Mouse (Mus musculus): ENCODE results near the gene Sdk2. TPM values are rescaled to one million over a fixed set of nuclear protein-coding genes. Genes with fewer than 3 reads are reported as not detected.

Gene Sdk2
- total and polyA plus RNA-seq, 3 experiments: 0.13 TPM; not detected in 2

- no peak for TF ChIP-seq USF2 (IDR thresholded peaks at IDR 0.05; ENCODE audit: borderline replicate concordance in 1 of 2, insufficient read depth in 1 of 2, low read depth in 1 of 2, low read length in 2 of 2)
- TF ChIP-seq MYC (IDR thresholded peaks at IDR 0.05; ENCODE audit: low read depth, low read length): no peak
- no peak for TF ChIP-seq MEF2A (IDR thresholded peaks at IDR 0.05; ENCODE audit: extremely low read depth, insufficient replicate concordance, low read depth, low read length, poor library complexity, severe bottlenecking)
- no peak for TF ChIP-seq NELFE (IDR thresholded peaks at IDR 0.05; ENCODE audit: low read depth, low read length)
- TF ChIP-seq USF1 (IDR thresholded peaks at IDR 0.05; ENCODE audit: low read depth, low read length): no peak
- no peak for TF ChIP-seq MAX (IDR thresholded peaks at IDR 0.05; ENCODE audit: low read length)
- TF ChIP-seq MXI1 (IDR thresholded peaks at IDR 0.05; ENCODE audit: low read depth, low read length): no peak
- TF ChIP-seq CHD2 (IDR thresholded peaks at IDR 0.05; ENCODE audit: low read length): no peak
- TF ChIP-seq POLR2AphosphoS5 (IDR thresholded peaks at IDR 0.05; ENCODE audit: borderline replicate concordance, low read depth, low read length): no peak
- TF ChIP-seq RAD21 (IDR thresholded peaks at IDR 0.05; ENCODE audit: low read depth, low read length): no peak; the same call in none of the 2 replicates
- TF ChIP-seq TAL1 (IDR thresholded peaks at IDR 0.05; ENCODE audit: low read length): no peak
- no peak for TF ChIP-seq ZKSCAN1 (IDR thresholded peaks at IDR 0.05; ENCODE audit: low read depth, low read length)
- TF ChIP-seq CTCF (IDR thresholded peaks at IDR 0.05 in 2 of 3, conservative IDR thresholded peaks at IDR 0.05 in 1 of 3; ENCODE audit: control insufficient read depth in 1 of 3, insufficient read depth in 1 of 3, low read depth in 2 of 3, low read length in 3 of 3, poor library complexity in 1 of 3, severe bottlenecking in 1 of 3): peak; percentile 87 to 100 (median 93)
These were observed 256.0 kb downstream of the Sdk2 start (continued) for GRCm38 (mm10) chr11:113810638-113811545.

DNA sequence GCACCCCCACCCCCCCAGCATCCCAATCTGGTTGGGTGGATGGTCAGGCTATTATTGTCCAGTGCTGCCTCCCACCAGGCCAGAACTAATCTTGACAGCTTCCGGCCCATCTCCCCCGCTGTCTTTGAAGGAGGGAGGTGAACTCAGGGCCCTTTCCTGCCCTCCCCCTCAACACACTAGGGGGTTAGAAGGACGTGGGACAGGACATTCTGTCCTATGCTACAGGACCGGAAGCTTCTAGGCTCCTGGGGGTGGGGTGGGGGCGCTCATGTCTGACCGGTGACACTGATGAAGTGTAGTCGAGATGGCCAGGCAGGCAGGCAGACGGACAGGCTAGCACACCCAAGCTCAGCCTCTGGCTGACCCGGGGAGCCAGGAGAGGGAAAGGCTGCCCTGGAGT, 259.8 kb downstream of the Sdk2 start:
- no peaks in the 10 kb centered on the region for H3K27me3 ChIP-seq (ENCODE audit: control insufficient read depth in 1 of 2, insufficient read depth in 2 of 2, low read length in 2 of 2)
- H3K9ac ChIP-seq (ENCODE audit: control insufficient read depth, low read depth, low read length, poor library complexity, severe bottlenecking): no peak overlapping the region
- TF ChIP-seq TBP (IDR thresholded peaks at IDR 0.05; ENCODE audit: low read depth, low read length) (no peak), ZKSCAN1 (IDR thresholded peaks at IDR 0.05; ENCODE audit: low read depth, low read length) (no peak), POLR2AphosphoS5 (IDR thresholded peaks at IDR 0.05; ENCODE audit: borderline replicate concordance, low read depth, low read length) (no peak)
- H3K4me1 ChIP-seq (ENCODE audit: control insufficient read depth in 1 of 2, insufficient read depth in 2 of 2, low read length in 2 of 2): peaks cover 2 to 29% of the 10 kb centered on the region in 2 experiments; a peak in 3 of 4 replicates
- no peaks in the 10 kb centered on the region for H3K79me2 ChIP-seq (ENCODE audit: control insufficient read depth, insufficient read depth, low read length, poor library complexity)
- H3K36me3 ChIP-seq (ENCODE audit: control insufficient read depth in 1 of 2, insufficient read depth in 2 of 2, low read length in 2 of 2): peaks cover 0 to 10% of the 10 kb centered on the region in 2 experiments; a peak in 2 of 4 replicates
- H3K27ac ChIP-seq (ENCODE audit: control insufficient read depth, low read depth, low read length): no peak overlapping the region
- no peaks in the 10 kb centered on the region for H3K9me3 ChIP-seq (replicated peaks; ENCODE audit: insufficient read depth, low read length)
- H3K4me3 ChIP-seq (ENCODE audit: control insufficient read depth in 1 of 2, insufficient read depth in 1 of 2, low read depth in 2 of 2, low read length in 2 of 2): no peak overlapping the region
- no peak for DNase-seq (ENCODE audit: low read depth, low spot score)
